Mouse (Mus musculus): ENCODE data around the gene Rhox4e. TPM values are rescaled to one million over a fixed set of nuclear protein-coding genes. Genes with fewer than 3 reads are reported as not detected.

Gene Rhox4e
- polyA plus RNA-seq, 1 experiment from 2014 or later, result not detected

Other genes with a start within 250 kb of the Rhox4e start
- not detected in 2 replicates for gene Rhox3a2, start 177.4 kb upstream of the Rhox4e start, polyA plus RNA-seq (2015; fragmentation: Nextera tagmentation; extraction: Ambion mirVana)
- not detected in 2 replicates for gene Rhox4a2, start 166.6 kb upstream of the Rhox4e start, polyA plus RNA-seq (2015; fragmentation: Nextera tagmentation; extraction: Ambion mirVana)
- not detected in 2 replicates for gene Rhox2b, start 145.3 kb upstream of the Rhox4e start, polyA plus RNA-seq (2015; fragmentation: Nextera tagmentation; extraction: Ambion mirVana)
- not detected in 2 replicates for gene Rhox4b, start 124.9 kb upstream of the Rhox4e start, polyA plus RNA-seq (2015; fragmentation: Nextera tagmentation; extraction: Ambion mirVana)
- not detected in 2 replicates for gene Rhox2c, start 103.7 kb upstream of the Rhox4e start, polyA plus RNA-seq (2015; fragmentation: Nextera tagmentation; extraction: Ambion mirVana)
- gene Rhox3c, start 98.8 kb upstream of the Rhox4e start, polyA plus RNA-seq (2015; fragmentation: Nextera tagmentation; extraction: Ambion mirVana), result not detected in 2 replicates
- gene Rhox4c, start 77.1 kb upstream of the Rhox4e start, polyA plus RNA-seq (2015; fragmentation: Nextera tagmentation; extraction: Ambion mirVana), result not detected in 2 replicates
- gene Rhox2d, start 64.0 kb upstream of the Rhox4e start, polyA plus RNA-seq (2015; fragmentation: Nextera tagmentation; extraction: Ambion mirVana), result not detected in 2 replicates
- not detected in 2 replicates for gene Rhox4d, start 43.1 kb upstream of the Rhox4e start, polyA plus RNA-seq (2015; fragmentation: Nextera tagmentation; extraction: Ambion mirVana)
- not detected in 2 replicates for gene Rhox2e, start 27.0 kb upstream of the Rhox4e start, polyA plus RNA-seq (2015; fragmentation: Nextera tagmentation; extraction: Ambion mirVana)
- not detected in 2 replicates for gene Rhox3e, start 15.4 kb upstream of the Rhox4e start, polyA plus RNA-seq (2015; fragmentation: Nextera tagmentation; extraction: Ambion mirVana)
- gene Rhox2f, start 14.0 kb downstream of the Rhox4e start, polyA plus RNA-seq (2015; fragmentation: Nextera tagmentation; extraction: Ambion mirVana), result not detected in 2 replicates
- not detected in 2 replicates for gene Rhox3f, start 23.6 kb downstream of the Rhox4e start, polyA plus RNA-seq (2015; fragmentation: Nextera tagmentation; extraction: Ambion mirVana)
- not detected in 2 replicates for gene Rhox4f, start 50.3 kb downstream of the Rhox4e start, polyA plus RNA-seq (2015; fragmentation: Nextera tagmentation; extraction: Ambion mirVana)
- gene Rhox3g, start 71.2 kb downstream of the Rhox4e start, polyA plus RNA-seq (2015; fragmentation: Nextera tagmentation; extraction: Ambion mirVana), result not detected in 2 replicates
- gene Rhox2g, start 86.1 kb downstream of the Rhox4e start, polyA plus RNA-seq (2015; fragmentation: Nextera tagmentation; extraction: Ambion mirVana), result not detected in 2 replicates
- gene Rhox4g, start 93.9 kb downstream of the Rhox4e start, polyA plus RNA-seq (2015; fragmentation: Nextera tagmentation; extraction: Ambion mirVana), result not detected in 2 replicates
- not detected in 2 replicates for gene Rhox3h, start 111.4 kb downstream of the Rhox4e start, polyA plus RNA-seq (2015; fragmentation: Nextera tagmentation; extraction: Ambion mirVana)
- not detected in 2 replicates for gene Rhox2h, start 115.9 kb downstream of the Rhox4e start, polyA plus RNA-seq (2015; fragmentation: Nextera tagmentation; extraction: Ambion mirVana)
- 1.2 and 2.1 TPM in 2 replicates for gene Rhox5, start 247.4 kb downstream of the Rhox4e start, polyA plus RNA-seq (2015; fragmentation: Nextera tagmentation; extraction: Ambion mirVana)